Mouse (Mus musculus) embryo, embryonic 11.5 days (tissue): ENCODE measurements at regions not wholly inside any gene's neighbourhood (a gene's known extent, or its start where the extent isn't known, plus 50 kb on each side); places are given as distances from the start of the nearest gene placed in this dataset.
"Not testable (repeated sequence)": the region's sequence is repeated elsewhere in the genome, so short reads cannot be mapped to it uniquely, and the experiment has no call there.

Experiments
- DNase-seq: peaks from one replicate; pipeline ENCODE4 v3.0.0-alpha.2; 2012; ENCODE audit warnings: low read depth, low spot score

- DNase-seq: no peak
These were observed 315.5 kb upstream of the Pou3f2 start for GRCm38 (mm10) chr4:22803665-22804064.

- peak; percentile 4 for DNase-seq
These were observed 304.7 kb upstream of the Pou3f2 start for GRCm38 (mm10) chr4:22792826-22793225.

- no peak for DNase-seq
These were observed 299.7 kb upstream of the Pou3f2 start for GRCm38 (mm10) chr4:22787866-22788265.

GRCm38 (mm10) chr4:22763026-22763425 lies 274.9 kb upstream of the Pou3f2 start:
- not testable (repeated sequence) for DNase-seq
